Mouse (Mus musculus) G1E (cell line): Measurements from ENCODE around the gene Slc7a6.

Experiments used
- CTCF ChIP-seq: IDR thresholded peaks from 2 replicates; pipeline ENCODE4 v1.5.1; 2012; ENCODE audit warnings: low read depth, low read length, inconsistent platforms, mixed read lengths
- GATA1 ChIP-seq: IDR thresholded peaks from 2 replicates; pipeline ENCODE4 v1.6.1; 2012; ENCODE audit warnings: borderline replicate concordance, low read length, inconsistent platforms, mixed read lengths
- TAL1 ChIP-seq: conservative IDR thresholded peaks from 2 replicates; pipeline ENCODE4 v1.6.1; 2012; ENCODE audit warnings: low read depth, low read length, inconsistent platforms, mixed read lengths

GRCm38 (mm10) chr8:106219620-106220019, 51.0 kb downstream of the Slc7a6 start:
- TF ChIP-seq CTCF = no peak
- TF ChIP-seq GATA1 = no peak
- no peak for TF ChIP-seq TAL1
